Mouse (Mus musculus) gastrocnemius, adult 18-20 months (tissue): ENCODE measurements at regions not wholly inside any gene's neighbourhood (a gene's known extent, or its start where the extent isn't known, plus 50 kb on each side); places are given as distances from the start of the nearest gene placed in this dataset.
A peak's percentile ranks its signal among the peaks of the same experiment; 100 is the strongest.
"Not testable (repeated sequence)": the region's sequence is repeated elsewhere in the genome, so short reads cannot be mapped to it uniquely, and the experiment has no call there.

Experiments
- DNase-seq: peaks from one replicate; pipeline ENCODE4 v3.0.0; 2021; ENCODE audit warnings: low spot score

DNA sequence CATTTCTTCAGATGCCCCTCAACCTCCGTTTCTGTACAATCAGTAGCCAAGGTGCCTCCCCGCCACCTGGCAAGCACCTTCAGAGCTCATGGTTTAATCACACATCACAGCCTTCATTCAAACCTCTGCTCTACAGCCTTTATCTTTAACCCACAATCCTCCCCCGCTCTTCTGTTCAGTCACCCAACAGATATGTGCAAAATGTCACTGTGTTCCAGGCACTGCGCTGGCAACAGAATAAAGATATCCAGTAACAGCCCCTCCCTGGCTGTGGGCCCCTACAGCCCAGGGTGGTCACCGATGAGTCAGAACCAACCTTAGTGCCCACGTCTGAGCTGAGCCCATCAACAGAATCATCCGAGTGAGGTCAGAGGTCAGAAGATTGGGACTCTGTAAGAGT is 54.3 kb upstream of the Ddr1 start:
- no peak for DNase-seq

DNA sequence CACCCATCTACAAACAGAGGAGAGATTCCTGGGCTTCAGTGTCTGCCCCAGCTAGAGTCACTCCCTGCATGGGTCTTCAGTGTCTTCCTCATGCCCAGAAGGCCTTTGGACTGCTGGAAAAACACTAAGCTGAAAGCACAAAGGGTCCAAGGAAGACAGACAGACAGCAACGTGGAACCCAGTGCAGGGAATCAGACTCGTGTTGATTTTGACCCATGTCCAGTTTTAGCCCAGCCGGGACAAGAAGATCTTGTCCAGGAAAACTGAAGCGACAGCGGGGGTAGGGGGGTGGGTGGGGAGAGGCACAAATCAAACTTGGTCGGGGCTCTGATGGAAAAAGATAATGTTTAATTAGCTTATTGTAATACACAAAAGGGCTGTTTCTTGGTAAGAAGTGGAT is 55.3 kb upstream of the Ddr1 start:
- no peak for DNase-seq

DNA sequence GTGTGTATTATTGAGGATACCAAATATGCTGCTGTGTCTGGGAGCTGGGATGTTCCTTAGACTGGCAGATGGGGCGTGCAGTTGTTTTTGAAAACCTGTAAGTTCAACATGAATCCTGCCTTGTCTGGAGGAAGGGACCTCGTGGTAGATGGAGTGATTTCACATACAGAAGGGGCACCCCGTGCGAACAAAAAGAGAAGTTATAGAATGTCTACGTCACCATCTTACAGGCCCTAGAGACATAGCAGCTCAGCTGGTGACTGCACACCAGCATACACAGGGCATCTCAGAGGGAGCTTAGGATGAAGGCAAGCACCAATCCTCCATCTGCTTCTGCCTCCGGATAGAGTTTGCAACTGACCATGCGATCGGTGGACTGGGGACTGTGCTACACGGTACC is 58.2 kb upstream of the Ddr1 start:
- DNase-seq: no peak

DNA sequence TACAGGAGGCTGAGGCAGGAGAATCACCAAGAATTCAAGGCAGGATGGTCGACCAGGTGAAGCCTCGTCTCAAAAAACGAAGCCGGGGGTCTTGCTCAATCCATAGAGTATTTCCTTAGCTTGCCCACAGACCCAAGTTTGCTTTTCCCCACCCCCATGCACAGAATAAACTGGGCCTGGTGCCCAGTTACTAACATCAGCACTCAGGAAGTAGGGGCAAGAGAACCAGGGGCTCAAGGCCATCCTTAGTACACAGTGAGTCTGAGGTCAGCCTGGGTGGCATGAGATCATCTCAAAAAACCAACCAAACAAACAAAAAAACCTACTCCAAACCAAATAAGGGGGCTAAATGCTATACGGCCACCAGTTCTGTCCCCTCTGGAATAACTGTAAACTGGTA is 58.4 kb upstream of the Ier3 start:
- DNase-seq: no peak

DNA sequence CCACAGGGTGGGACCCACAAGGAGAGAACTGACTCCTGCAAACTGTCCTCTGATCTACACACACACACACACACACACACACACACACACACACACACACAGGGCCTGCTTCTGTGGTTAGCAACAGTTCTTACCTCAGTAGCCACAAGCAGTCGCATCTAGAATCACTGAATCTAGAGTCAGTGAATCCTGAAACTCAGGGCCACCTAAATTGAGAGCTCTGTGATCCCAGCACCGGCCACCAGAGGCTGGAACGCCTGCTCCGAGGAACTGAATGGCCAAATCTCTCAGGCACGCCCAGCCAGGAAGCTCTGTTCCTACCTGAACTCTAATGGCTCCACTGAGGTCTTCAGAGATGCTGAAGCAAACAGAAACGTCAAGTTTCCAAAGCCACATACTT is 57.6 kb upstream of the Ier3 start:
- DNase-seq: no peak

DNA sequence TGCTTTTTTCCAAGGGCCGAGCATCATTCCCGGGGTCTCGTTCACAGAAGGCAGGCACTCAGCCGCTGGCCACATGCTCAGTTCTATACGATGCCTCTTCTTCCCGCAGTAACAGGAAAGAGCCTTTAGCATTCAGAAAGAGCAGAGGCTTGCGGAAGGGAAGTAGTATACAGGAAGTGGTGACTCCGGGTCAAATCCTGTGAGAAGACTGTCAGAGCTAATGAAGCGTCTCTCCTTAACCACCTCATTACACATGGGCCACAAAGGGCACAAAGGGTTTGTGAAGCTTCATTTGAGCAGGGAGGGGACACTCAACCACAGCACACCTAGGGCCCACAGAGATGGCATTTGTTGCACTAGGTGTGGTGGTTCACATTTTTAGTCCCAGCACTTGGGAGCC is 55.1 kb upstream of the Ier3 start:
- no peak for DNase-seq

DNA sequence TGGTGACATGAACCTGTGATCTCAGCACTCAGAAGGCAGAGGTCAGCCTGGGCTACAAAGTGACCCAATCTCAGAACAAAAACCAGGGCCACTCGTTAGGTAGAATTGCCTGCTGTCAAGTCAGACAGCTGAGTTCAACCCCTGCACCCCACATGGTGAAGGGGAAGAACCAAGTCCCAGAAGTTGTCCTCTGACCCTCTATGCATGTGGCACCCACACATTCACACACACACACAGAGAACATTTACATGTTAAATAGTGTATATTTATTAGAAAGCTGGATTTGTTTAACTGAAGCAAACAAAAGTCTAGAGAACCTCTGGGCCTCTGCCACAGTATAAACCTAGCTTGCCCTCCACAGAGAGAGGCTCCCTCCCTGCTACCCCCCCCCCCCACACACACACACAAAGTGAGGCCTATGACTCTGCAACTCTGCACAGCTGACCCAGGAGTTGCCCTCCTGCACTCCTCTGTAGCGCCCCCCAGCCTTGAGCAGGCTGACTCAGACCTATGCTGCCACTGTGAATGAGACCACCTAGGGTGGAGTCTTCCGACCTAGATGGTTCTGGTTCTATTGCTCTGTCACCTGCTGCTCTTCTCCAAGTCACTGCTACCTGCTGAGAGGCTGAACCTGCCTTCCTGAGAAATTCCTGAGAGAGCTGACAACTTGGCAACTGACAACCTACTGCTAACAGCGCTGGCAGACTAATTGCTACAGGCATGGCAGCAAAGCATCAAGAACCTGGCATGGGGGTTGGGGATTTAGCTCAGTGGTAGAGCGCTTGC is 52.1 kb upstream of the Ier3 start:
- DNase-seq: no peak

DNA sequence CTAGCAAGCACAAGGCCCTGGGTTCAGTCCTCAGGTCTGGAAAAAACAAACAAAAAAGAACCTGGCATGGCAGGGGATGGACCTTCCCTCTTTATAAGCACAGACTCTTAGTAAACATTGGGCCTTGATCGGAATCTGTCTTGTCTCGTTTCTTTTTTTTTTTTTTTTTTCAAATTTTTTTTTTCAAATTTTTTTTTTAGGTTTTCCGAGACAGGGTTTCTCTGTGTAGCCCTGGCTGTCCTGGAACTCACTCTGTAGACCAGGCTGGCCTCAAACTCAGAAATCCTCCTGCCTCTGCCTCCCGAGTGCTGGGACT is 51.6 kb upstream of the Ier3 start:
- DNase-seq: not testable (repeated sequence)

DNA sequence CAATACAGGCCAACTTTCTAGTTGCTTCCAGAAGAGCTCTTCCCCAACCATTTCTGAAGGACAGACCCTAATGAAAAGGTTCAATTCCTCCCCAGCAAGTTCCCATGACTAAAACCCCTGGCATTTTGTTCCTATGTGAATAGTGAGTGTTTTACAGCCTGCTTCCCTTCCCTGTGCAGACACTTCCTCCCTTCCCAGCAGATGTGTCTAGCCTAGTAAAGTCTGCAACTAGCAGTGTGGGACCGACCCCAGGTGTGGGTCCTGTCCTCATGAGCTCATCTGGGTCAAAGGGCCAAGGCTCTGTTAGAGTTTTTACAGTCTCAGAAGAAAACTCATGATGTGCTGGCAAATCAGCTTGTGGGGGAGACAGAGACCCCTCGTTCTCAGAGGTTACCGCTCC is 50.9 kb upstream of the Ier3 start:
- no peak for DNase-seq

DNA sequence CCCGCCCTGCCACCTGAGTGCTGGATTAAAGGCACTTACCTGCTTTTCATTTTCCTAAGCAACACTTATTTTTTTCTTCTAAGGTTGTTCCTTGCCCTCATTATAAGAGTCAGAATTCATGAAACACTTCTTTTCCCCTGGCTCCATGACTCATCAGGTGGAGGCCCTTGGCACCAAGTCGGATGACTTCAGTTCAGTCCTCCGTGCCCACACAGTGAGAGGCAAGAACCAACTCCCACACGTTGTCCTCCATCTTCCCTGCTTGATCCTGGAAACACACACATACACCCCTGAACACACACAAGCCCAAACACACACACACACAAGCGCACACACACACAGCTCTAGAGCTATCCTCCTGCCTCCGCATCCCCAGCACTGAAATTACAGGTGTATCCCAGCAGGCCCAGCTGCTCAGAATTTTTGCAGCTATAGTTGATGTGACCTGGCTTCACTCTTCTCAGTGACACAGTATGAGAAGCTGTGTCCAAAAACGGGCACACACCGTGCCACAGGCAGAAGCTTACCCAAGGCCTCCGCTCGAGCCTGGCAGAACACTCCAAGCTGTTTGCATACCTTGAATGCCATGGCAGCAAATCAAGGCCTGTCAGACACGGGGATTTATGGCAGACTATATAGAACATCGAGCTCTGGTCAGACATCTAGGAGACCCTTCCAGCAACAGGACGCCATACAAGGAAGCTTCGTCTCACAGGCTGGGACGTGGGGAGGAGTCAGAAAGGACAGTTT is 49.7 kb upstream of the Ier3 start:
- peak; percentile 74 for DNase-seq
